Mouse (Mus musculus) adrenal gland, postnatal 4 days (tissue): ENCODE data around the gene Tas1r2. TPM values are rescaled to one million over a fixed set of nuclear protein-coding genes. Genes with fewer than 3 reads are reported as not detected.
A peak's percentile ranks its signal among the peaks of the same experiment; 100 is the strongest.

ENCODE experiments used
- DNase-seq, 2 experiments: peaks; one replicate each; pipeline ENCODE4 v3.0.0; 2021 to 2022; ENCODE audit warnings: low spot score in 2 of 2, mixed read lengths in 2 of 2
- total RNA-seq, 2 experiments: library from RNA; stranded (reverse); gene quantifications; 2 replicates each; pipeline ENCODE4 v1.2.3; 2021

The Tas1r2 gene
- total RNA-seq, 2 experiments from 2014 or later = not detected

DNA sequence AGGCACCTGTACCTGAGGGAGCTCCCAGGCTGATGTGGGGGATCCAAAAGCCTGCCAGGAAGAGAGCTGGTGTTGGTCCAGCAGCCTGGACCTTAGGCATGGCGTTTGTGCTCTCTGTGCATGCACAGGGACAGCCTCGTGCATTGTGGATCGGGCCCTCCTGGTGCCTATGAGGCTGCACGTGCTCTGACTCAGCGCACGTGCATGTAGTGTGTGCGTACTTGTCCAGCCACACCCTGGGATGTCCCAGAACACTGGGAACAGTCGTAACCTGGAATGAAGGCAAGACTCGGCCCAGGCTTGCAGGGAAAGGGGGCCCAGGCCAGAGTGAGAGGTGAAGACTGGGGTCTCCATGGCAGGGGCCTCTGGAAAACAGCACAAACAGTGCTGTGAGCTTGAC is 15.5 kb upstream of the Tas1r2 start:
- no peak for DNase-seq

DNA sequence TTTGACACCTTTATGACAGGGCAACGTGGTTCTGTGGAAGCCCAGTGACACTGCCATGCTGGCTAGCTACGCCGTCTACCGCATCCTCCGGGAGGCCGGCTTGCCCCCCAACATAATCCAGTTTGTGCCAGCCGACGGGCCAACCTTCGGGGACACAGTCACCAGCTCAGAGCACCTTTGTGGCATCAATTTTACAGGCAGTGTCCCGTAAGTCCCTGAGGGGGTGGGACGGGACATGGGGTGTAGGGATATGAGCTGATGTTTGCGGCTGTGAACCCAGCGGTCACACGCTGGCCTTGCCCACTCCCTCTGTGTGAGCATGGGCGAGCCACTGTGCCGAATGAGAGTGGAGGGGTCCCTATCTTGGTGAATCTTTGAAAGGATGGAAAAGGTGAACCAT is 15.0 kb upstream of the Tas1r2 start:
- no peak for DNase-seq

DNA sequence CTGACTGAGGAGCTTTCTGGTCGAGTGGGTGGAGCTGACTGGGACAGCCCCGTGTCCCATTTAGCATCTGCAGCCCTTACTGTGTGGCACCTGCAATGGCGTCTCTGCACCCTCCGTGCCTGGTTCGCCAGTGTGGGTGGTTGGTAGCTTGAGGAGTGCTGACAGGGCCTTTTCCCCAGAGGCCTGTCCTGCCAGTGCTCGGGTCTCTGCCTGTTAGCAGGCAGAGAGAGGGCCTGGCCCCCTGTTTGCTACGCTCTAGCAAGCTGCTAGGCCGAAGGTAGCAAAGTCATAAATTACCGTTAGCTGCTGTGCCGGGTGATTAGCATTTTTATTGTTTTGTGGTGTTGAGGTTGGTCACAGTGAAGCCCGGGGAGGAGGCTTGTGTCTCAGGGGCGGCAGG is 13.5 kb upstream of the Tas1r2 start:
- no peak for DNase-seq

DNA sequence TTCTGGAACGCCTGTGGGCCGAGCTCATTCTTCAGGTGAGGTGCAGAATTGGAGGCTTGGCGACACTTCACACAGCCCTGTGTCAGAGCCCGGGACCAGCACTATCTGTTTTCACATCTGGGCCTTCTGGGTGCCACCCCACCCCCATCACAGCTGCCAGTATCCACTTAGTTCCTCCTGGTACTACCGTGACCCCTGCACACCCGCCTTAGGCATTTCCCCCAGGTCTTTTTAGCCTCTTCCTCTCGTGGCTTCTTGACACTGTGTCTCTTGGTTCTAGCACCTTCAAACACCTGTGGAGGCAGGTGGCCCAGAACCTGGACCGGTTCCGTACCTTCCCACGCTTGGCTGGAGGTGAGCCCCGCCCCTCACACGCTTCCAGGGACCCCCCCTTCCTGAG is 13.0 kb upstream of the Tas1r2 start:
- DNase-seq = no peak

DNA sequence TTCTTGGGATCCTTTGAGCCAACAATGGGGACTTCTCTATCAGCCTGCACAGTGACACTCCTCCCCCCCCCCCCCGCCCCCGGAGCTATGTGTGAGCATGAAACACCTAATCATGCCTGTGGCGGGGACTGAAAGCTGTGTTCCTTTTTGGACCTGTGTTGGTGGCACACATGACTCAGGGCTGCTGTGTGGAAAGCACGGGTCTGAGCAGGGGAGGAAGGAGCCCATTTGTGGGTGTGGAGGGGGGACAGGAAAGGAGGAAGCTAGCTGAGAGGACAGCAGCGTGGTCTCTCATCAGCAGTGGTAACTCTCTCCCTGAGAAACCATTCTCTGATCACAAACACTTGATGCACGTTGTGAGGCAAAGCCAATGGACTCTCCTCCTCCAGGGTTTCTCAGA is 12.6 kb upstream of the Tas1r2 start:
- DNase-seq = no peak

DNA sequence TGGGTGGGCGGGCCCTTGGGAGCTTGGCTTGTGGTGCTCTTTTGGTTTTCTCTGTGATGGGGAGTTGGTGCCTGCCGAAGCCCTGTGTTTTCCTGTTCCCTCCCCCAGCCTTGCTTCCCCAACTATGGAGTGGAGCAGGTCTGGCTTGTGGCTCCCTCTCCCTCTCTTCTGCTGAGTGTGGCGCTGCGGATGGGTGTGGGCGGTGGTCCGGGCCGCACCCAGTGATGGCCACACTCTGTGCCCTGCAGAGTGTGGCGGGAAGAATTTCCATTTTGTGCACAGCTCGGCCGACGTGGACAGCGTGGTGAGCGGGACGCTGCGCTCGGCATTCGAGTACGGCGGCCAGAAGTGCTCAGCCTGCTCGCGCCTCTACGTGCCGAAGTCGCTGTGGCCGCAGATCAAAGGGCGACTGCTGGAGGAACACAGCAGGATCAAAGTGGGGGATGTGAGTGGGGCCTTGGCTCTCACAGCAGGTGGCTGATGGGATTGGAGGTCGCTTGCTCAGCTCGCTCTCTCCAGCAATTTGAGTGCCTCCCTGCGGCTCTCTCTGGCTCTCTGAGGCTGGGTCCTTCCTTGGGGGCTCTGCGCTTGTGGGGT is 11.4 kb upstream of the Tas1r2 start:
- no peak for DNase-seq

DNA sequence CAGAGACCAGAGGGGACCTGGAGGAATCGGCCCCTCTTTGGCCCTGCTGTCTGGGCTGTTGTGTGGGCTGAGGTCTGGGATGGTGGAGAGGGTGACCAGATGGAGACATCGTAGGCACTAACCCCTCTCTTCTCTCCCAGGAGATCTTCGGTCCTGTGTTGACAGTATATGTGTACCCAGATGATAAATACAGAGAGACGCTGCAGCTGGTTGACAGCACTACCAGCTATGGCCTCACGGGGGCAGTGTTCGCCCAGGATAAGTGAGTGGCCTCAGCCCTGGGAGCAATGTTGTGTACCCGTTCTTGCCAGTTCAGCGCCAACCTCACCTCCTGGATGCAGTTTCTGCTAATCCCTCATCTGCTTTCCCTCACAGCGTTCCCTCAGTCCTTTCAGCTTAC is 9.4 kb upstream of the Tas1r2 start:
- DNase-seq = peak; percentile 73 to 78

DNA sequence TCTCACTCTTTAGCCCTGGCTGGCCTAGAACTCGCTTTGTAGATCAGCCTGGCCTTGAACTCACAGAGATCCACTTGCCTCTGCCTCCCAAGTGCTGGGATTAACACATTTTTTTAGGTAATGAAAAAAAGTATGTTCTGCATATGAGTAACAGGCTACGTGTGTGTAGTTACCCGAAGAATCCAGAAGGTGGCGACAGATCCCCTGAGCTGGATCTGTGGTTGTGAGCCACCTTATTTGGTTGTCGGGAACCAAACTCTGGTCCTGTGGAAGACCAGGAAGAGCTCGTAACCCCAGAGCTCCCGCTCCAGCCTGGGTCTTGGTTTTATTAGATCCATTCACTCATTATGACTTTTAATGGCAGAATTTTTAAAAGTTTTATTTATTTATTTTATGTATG is 6.4 kb upstream of the Tas1r2 start:
- no peak for DNase-seq

DNA sequence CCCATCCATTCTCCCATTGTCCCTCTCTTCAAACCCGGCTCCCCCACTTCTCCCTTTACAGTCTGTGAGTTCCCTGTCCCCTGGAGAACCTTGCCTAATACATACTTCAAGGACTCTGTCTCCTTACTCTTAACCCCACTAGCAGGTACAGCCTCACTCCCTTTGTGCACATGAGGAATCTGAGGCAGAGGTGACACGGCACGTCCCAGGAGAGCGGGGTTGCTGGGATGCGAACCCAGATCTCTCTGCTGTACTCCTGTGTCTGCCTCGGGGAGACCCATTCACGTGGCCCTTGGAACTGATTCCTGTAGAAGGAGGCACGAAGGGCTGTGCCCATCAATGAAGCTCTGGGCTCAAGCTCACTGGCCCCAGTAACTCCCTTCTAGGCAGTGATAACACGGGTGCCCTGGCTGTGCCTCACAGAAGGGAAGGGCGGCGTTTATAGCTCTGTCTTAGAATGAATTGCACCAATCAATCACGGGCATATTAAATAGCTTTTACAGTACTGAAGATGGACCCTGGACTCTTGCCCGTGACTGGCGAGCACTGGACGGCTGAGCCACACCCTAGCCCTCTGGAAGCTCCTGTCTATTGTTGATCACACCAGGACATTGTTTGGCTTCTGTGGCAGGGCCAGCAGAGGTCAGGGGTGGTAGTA is 3.1 kb upstream of the Tas1r2 start:
- DNase-seq = no peak

DNA sequence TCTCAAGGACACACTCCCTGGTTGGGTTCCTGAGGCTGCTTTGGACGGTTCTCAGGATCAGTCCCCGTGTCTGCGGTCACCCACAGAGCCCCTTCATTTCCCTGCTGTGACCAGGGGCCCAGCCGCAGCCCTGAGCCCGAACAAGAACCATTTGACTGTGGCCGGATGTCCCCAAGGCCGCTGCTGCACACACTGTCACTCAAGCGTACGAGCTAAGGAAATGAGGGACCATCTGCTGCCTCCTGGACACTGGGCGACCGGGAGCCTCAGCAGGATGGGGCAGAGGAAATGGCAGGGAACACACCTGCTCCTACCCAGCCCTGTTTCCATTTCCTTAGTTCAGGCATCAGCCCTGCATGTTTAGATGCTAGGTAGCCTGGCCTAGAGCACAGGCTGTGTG is 2.4 kb upstream of the Tas1r2 start:
- no peak for DNase-seq

DNA sequence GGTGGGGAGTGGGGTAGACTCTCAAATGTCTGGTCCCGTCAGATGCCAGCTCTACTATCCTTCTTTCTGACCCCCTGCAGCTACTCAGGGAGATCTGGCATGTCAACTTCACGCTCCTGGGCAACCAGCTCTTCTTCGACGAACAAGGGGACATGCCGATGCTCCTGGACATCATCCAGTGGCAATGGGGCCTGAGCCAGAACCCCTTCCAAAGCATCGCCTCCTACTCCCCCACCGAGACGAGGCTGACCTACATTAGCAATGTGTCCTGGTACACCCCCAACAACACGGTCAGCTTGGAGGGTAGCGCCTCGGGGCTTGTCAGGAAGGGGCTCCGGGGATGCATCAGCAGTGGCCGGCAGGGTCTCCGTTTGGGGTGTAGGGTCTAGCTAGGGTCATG is 8.6 kb downstream of the Tas1r2 start:
- no peak for DNase-seq

DNA sequence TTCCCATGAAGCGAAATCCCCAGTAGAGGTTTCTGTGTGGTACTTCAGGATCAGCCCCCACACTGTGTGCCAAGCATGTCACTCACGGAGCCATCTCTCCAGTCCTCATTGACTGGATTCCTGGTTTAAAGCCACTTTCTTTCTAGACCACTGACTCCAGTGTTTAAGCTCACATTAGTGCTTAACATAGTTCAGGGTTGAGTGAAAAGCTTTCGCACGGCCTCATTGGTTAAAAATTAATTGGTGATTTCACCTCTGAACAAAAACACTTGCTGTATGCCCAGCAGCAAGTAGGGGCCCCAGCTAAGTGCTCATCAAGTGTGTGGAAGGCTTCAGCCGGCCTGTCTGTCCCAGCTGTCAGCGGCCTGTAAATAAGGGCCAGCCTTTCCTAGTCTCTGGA is 14.3 kb downstream of the Tas1r2 start:
- no peak for DNase-seq

DNA sequence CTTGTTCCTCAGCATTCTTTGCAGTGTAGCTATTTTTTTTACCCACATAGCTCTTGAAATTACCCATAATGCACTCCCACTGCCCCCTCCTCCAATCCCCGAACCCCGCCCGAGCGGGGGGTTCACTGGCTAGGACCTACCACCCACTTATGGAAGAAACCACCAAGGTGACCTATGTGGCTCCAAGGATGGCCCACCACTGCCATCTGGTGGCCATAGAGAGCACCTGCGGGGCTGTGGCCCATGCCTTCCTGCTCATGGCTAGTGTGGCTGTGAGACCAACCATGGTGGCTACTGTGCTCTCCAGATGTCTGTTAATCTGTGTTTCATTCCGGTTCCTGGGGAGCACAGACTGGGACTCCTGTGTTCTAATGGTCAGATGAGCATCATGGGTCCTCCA is 16.5 kb downstream of the Tas1r2 start:
- DNase-seq = peak in 1 of 2 experiments; percentile 11

DNA sequence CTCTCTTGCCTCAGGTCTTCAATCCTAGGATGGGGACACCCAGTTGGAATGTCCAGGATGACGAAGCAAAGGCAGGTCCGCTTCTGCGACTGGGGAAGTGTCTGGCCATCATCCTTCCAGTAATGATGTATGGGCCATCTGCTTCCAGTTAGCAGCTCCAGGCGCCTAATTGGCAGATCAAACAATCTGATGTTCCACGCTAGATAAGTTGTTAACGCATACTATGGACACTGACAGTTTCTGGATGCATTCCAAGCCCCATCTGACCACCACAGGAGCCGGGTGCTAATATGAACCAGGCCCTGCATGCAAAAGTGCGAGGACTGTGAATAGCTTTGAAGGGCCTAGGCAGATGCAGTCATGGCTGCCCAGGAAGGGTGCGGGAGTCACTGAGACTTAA is 22.4 kb downstream of the Tas1r2 start:
- DNase-seq = no peak

DNA sequence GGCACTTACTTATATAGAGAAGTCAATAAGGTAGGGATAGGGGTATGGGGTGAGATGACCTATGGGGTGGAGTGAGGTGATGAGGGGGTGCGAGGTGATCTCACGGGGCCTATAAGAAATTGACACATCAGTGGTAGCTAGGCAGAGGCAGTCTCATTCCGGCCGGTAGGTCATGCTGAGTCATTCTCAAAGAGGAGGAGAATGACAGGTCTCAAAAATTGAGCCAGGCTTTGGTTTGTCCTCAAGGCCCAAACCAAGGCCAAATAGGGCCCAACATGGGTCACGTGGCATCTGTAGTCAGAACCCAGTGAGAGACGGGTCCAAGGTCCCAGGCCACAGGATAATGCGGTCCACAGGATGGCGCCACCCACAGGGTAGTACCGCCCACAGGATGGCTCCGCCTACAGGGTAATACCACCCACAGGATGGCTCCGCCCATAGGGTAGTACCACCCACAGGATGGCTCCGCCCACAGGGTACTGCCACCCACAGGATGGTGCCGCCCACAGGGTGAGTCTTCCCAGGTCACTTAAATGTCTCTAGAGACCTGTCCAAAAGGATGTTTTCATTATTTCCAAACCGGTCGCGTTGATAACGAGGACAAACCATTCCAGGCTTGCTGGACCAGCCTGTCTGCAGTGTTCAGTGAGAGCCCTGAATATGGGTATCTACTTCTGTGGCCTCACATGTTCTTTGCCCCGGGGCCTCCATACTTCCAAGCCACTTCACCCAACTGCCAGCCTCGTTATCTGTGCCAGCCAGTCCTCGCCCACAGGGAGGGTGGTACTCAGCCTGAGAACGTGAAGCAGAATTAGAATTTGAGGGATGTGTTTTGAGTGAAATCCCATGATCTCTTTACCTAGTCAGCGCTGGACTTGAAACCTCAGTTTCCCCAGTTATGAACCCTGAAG is 30.6 kb downstream of the Tas1r2 start:
- DNase-seq = peak in 1 of 2 experiments; percentile 49

DNA sequence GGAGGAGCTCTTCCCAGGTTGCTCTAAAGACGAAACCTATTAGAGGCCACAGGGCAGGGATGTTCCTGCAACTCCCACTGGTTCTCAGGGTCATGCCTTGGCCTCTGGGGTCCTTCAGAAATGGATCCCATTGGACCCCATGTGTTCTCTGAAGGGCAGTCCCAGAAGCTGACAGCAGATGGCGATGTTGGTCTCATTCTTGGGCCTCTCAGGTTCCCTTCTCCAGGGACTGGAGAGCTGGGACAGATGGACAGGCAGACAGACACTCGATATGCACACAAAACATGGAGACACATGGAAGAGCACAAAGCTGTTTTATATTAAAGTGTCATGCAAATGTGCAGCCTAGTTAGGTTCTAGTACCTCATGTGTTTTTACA is 31.3 kb downstream of the Tas1r2 start:
- DNase-seq = peak; percentile 13 to 49

DNA sequence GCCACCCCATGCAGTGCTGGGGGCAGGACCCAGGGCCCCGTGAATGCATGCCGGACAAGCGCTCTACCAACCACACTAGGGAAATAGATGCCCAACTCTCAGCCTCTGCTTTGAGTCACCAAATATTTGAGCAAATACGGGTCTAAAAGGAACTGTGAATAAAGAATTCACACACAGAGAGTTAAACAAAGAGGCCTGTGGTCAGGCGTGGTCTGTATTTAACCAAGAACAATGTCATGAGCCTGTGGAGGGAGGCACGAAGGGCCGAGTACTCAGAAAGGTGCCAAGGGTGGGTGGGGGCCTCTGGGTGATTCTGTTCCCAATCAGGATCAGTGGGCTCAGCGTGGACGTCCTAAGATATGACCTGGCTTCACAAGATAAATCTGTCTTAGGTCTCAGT is 34.7 kb downstream of the Tas1r2 start:
- no peak for DNase-seq

DNA sequence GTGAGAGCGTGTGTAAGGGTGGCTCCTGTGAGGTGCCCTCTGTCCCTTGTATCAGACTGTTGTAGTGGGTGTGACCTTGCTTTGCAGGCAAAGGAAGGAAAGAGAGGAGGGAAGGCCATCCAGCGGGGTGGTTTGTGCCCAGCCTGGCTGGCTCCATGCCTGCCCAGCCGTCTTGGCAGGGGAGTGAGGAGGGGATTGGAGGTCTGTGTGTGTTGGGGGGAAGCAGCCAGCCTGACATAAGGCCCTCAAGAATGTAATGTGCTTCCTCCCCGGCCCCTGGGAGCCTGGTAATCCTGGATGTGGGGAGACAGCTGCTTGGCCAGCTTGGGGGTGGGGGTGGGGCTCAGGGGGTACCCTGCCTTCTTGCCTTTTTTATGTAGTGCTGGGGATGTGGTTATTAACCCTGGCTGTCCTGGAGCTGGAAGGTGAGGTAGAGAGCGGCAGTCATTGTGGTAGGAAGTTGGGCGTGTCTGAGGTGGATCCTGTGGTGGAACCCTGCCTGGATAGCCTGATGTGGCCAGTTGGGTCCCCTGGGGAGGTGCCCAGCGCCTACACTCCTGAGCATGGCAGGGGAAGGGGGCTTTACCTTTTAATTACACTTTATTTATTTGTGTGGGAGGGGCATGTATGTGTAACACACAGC is 36.4 kb downstream of the Tas1r2 start:
- DNase-seq = no peak

DNA sequence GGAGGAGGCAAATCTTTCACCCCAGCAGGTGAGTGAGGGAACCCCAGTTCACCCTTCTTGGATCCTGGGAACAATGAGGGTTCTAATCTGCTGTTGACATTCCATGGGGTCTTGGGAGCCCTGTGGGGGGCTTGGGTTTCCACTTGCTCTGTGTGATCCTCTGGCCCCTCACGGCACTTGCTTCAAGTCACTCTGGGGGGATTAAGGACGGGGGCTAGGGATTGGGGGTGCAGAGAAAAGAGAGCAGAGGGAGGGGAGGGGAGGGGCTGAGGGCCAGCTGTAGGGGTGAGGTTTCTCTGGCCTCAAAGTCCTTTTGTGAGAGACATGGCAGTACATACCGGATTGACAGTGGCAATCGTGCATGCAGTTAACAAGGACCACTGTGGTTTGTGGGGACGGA is 40.0 kb downstream of the Tas1r2 start:
- DNase-seq = no peak

DNA sequence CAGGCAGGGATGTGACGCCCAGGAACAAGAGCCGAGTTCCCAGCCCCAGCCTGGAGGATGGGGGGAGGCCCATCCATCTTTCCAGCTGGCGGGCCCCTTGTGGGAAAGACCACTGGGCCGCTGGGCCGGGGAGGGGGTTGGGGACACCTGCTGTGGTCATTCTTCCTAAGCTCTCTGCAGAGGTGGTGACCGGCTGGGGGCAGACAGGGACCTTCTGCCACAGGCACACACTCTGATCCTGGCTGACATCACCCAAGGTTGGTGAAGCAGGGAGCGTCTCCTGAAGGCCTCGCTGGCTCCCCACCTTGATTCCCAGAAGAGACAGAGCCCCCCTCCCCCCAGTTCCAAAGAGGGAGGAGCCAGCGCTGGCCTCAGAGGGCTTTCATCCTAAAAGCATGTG is 44.4 kb downstream of the Tas1r2 start:
- no peak for DNase-seq

DNA sequence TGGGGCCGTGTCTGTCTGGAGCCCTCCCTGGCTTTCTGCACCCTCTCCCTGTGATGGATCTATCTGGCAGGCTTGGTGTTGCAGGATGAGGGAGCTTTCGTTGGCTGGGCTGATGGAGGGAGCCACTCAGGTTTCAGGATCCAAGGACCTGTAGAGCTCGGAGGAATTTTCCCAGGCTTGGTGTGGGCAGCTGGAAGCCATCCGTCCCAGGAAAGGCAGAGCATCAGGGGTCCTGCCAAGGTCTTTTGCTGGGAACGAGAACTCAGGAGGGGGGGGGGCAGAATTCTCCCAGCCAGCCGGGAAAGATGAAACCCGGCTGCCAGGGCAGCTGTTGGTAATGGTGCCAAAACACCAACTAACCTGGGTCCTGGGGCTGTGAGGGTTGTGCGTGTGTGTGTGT is 45.3 kb downstream of the Tas1r2 start:
- no peak for DNase-seq

DNA sequence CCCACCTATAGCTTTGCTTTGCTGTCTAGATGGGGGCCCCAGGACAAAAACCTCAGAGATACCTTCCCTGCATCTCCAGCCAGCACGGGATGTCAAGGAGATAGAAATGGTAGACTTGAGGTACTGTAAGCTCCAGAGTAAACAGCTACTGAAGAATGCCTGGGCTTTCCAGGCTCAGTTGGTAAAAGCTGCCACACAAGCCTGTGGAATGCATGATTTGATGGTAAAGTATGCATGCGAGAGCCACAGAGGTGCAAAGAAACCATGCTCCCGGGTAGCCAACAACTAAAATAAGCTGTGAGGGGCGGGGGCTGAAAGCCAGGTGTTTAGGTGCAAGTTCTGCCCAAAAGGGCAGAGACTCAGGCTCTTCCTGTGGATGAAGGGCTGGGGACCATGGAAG is 49.6 kb downstream of the Tas1r2 start:
- no peak for DNase-seq
